Mouse (Mus musculus) intestine, embryonic 16.5 days (tissue): Measurements from ENCODE around the gene Parg. TPM values are rescaled to one million over a fixed set of nuclear protein-coding genes. Genes with fewer than 3 reads are reported as not detected.

ENCODE experiments used
- ATAC-seq: fragments of 200-750 bp; cut with Nextera tagmentation; 2 replicates; pipeline ENCODE4 v1.8.0; 2017; ENCODE audit warnings: moderate TSS enrichment, moderate library complexity
- H3K27ac ChIP-seq: fragments of 300-500 bp; sonication (generic); 2 replicates; pipeline ENCODE4 v1.5.1; 2014; ENCODE audit warnings: mild to moderate bottlenecking, low read length
- H3K27me3 ChIP-seq: fragments of 300-500 bp; sonication (generic); replicated peaks from 2 replicates; pipeline ENCODE4 v1.6.1; 2014; ENCODE audit warnings: low read length, control low read depth, mixed read lengths; ENCODE audit not compliant: control insufficient read depth, insufficient read depth
- H3K36me3 ChIP-seq: fragments of 300-500 bp; sonication (generic); 2 replicates; pipeline ENCODE4 v1.6.1; 2014; ENCODE audit warnings: low read length, control low read depth; ENCODE audit not compliant: control insufficient read depth, insufficient read depth
- H3K4me1 ChIP-seq: fragments of 300-500 bp; sonication (generic); 2 replicates; pipeline ENCODE4 v1.6.1; 2014; ENCODE audit warnings: low read length, control low read depth, mixed read lengths; ENCODE audit not compliant: control insufficient read depth, insufficient read depth
- H3K4me2 ChIP-seq: fragments of 300-500 bp; sonication (generic); 2 replicates; pipeline ENCODE4 v1.6.1; 2014; ENCODE audit warnings: low read depth, low read length, control low read depth
- H3K4me3 ChIP-seq: fragments of 300-500 bp; sonication (generic); 2 replicates; pipeline ENCODE4 v1.5.1; 2014; ENCODE audit warnings: mild to moderate bottlenecking, low read length
- H3K9ac ChIP-seq: fragments of 300-500 bp; sonication (generic); 2 replicates; pipeline ENCODE4 v1.6.1; 2014; ENCODE audit warnings: low read depth, low read length
- H3K9me3 ChIP-seq: fragments of 300-500 bp; sonication (generic); 2 replicates; pipeline ENCODE4 v1.6.1; 2016; ENCODE audit warnings: low read length, control low read depth; ENCODE audit not compliant: control insufficient read depth
- WGBS: fragments of 180-500 bp; shearing (Covaris S2); extraction: QIAGEN DNeasy Blood & Tissue Kit; methylation state at CpG from one replicate; pipeline ENCODE4 v1.1.7; 2014; 5-methylcytosine and 5-hydroxymethylcytosine counted together
- polyA plus RNA-seq: library from polyadenylated mRNA; unstranded; fragments of >200 nt; fragmentation: Nextera tagmentation; extraction: Ambion mirVana; gene quantifications from 2 replicates; pipeline ENCODE4 v1.2.1, GENCODE M21; 2015

Gene Parg
- polyA plus RNA-seq = 24.7 and 28.2 TPM in 2 replicates

DNA sequence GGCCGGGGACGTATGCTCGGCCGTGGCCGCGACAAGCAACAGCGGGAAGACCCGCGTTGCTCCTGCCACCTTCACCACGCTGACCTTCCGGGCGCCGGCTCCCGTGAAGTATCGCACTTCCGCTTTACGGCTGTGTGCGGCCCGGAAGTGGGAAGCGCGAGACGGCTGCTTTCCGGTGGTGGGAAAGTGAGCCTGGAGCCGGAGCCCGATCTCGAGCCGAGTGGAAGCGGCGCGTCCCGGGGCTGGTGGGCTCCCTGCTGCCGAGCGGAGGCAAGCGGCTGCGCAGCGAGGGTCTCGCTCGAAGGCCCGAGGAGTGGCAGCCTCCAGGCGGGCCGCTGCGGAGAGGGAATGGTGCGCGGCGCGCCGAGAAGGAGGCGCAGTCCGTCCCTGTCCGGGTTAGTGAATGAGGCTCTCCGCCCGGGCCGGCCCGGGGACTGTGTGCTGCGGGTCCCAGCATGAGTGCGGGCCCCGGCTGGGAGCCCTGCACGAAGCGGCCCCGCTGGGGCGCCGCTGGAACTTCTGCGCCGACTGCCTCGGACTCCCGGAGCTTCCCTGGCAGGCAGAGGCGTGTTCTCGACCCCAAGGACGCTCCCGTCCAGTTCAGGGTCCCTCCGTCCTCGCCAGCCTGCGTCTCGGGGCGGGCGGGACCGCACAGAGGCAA lies at the start of gene Parg, which contains the start of gene Timm23:
TSS of gene Parg (plus strand) at position 159 of the 661 bp plus-strand sequence.
TSS of gene Timm23 (minus strand) at position 108 of the 661 bp plus-strand sequence.
- Histone ChIP-seq H3K36me3 (peaks cover 11% of the 10 kb centered on the region), H3K27me3 (no peaks in the 10 kb centered on the region), H3K27ac (peak within 1 kb of the TSS; percentile 79), H3K9me3 (no peaks in the 10 kb centered on the region), H3K4me2 (peak within 1 kb of the TSS; percentile 88), H3K4me1 (peaks cover 15% of the 10 kb centered on the region), H3K9ac (peak within 1 kb of the TSS; percentile 95), H3K4me3 (peak within 1 kb of the TSS; percentile 100)
- ATAC-seq = peak; percentile 96
- WGBS = under 1% methylated on average over 75 of the region's 77 CpGs

DNA sequence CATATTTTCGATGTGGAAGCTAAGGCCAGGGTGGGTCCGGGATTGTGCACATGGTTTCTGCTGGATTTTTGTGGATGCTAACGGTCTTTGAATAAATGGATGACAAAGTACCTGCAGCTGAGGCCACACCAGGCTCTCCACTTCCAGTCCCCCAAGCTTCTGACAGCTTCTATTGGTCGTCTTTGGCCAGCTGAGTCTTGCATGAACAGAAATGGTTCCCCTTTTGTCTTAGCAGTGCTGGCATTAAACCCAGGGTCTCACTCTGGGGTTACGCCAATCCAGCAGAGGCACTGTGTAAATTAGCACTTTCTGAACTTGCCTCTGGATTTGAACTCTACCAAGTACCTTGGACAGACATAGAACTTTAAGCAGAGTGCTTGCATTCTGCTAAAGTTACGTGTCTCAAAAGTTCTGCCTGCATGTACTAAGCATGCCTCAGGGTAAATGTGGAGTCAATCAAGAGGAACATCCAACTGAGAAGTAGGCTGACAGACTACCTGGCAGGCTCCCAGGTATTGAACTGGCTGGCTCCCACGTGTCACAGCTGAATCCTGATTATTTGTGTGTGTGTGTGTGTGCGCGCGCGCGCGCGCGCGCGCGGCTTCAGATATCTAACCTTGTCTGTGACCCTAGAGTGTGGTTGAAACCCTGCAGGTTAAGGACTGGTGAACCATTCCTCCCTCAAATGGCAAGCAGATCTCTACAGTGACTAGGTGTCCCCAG lies 49.3 kb upstream of the Parg start:
- H3K27ac ChIP-seq = no peak overlapping the region
- H3K4me3 ChIP-seq = no peak overlapping the region
- no peak overlapping the region for H3K4me2 ChIP-seq
- no peaks in the 10 kb centered on the region for H3K36me3 ChIP-seq
- H3K9me3 ChIP-seq = no peaks in the 10 kb centered on the region
- H3K4me1 ChIP-seq = no peaks in the 10 kb centered on the region
- no peak for ATAC-seq
- H3K27me3 ChIP-seq = no peaks in the 10 kb centered on the region
- WGBS = 91% methylated on average over 18 of the region's 18 CpGs
- H3K9ac ChIP-seq = no peak overlapping the region

DNA sequence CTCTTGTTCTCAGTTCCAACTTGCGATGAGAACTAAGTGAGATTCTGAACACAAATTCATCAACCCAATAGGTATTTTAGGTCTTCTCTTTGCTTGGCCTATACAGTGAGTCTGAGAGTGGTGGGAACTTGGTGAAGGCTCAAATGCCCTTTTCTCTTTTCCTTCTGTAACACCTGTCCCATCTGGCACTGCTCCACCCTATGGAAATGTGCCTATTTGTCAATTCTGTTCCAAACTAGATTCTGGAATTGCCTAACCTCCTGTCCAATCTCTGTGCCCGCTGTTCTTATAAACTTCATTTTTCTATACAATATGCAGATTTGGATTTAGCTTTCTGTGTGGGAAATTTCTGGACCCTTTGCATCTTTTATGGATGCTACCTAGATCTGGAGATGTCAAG lies 48.6 kb upstream of the Parg start:
- WGBS = 93% methylated on average over 2 of the region's 2 CpGs

GRCm38 (mm10) chr14:32154758-32155157 lies 47.0 kb upstream of the Parg start:
- Histone ChIP-seq H3K4me1 (no peaks in the 10 kb centered on the region), H3K9me3 (no peaks in the 10 kb centered on the region), H3K4me3 (no peak overlapping the region), H3K27me3 (no peaks in the 10 kb centered on the region), H3K27ac (no peak overlapping the region), H3K36me3 (no peaks in the 10 kb centered on the region), H3K4me2 (no peak overlapping the region), H3K9ac (no peak overlapping the region)
- no peak for ATAC-seq
- WGBS = 85% methylated on average over 6 of the region's 6 CpGs

More for the DNA sequence above, 48.6 kb upstream of the Parg start:
- H3K36me3 ChIP-seq = no peaks in the 10 kb centered on the region
- no peak overlapping the region for H3K9ac ChIP-seq
- no peak overlapping the region for H3K27ac ChIP-seq
- ATAC-seq = no peak
- no peak overlapping the region for H3K4me2 ChIP-seq
- no peaks in the 10 kb centered on the region for H3K27me3 ChIP-seq
- no peak overlapping the region for H3K4me3 ChIP-seq
- H3K9me3 ChIP-seq = no peaks in the 10 kb centered on the region
- no peaks in the 10 kb centered on the region for H3K4me1 ChIP-seq

DNA sequence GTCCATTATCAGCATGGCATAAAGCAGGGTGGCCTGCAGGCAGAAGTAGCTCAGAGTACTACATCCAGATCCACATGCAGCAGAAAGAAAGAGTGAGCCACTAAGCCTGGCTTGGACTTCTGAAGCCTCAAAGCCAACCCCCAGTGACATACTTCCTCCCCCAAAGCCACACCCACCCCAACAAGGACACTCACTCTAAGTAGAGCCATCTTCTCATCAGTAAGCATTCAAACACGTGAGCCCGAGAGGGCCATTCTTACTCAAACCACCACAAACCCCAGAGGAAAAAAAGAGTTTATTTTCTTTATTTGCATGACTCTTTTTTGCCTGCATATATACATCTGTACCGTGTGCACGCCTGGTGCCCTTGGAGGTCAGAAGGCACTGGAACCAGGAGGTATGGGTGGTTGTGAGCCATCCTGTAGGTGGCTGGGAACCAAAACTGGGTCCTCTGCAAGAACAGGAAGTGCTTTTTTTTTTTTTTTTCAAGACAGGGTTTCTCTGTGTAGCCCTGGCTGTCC lies 42.5 kb upstream of the Parg start:
- Histone ChIP-seq H3K27me3 (no peaks in the 10 kb centered on the region), H3K9me3 (no peaks in the 10 kb centered on the region), H3K4me2 (peak overlapping the region; percentile 57), H3K4me1 (peaks cover 19% of the 10 kb centered on the region), H3K36me3 (no peaks in the 10 kb centered on the region), H3K9ac (peak overlapping the region; percentile 65), H3K4me3 (peak overlapping the region; percentile 90), H3K27ac (peak overlapping the region; percentile 63)
- ATAC-seq = peak; percentile 7; the same call in 1 of the 2 replicates
- WGBS = 37% methylated on average over 4 of the region's 4 CpGs

DNA sequence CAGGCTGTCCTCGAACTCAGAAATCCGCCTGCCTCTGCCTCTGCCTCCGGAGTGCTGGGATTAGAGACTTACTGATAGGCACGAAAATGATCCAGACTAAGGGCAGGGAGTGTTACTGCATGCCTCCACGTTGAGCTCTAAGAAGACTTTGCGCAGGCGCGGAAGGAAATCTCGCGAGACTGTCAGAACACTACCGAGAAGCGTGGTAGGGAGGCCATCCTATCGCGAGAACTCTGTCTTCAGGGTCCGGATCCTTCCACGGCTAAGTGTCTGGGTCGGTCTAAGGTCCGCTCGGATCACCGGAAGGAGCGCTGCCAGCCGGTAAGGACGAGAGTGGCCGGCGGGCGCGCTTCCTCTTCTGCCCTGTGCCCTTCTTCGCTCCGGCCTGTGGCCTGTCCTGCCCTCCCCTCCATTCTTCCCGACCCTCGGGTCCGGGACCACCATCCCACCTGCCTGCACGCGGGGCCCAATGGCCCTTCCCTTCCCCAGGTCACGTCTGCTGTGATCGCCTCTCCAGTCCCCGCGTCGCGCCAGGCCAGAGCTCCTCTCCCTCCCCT lies 42.0 kb upstream of the Parg start, which contains the start of gene Ncoa4:
TSS of gene Ncoa4 (plus strand) at position 176 of the 557 bp plus-strand sequence.
- peak within 1 kb of the TSS; percentile 94 for H3K27ac ChIP-seq
- under 1% methylated on average over 40 of the region's 40 CpGs for WGBS

DNA sequence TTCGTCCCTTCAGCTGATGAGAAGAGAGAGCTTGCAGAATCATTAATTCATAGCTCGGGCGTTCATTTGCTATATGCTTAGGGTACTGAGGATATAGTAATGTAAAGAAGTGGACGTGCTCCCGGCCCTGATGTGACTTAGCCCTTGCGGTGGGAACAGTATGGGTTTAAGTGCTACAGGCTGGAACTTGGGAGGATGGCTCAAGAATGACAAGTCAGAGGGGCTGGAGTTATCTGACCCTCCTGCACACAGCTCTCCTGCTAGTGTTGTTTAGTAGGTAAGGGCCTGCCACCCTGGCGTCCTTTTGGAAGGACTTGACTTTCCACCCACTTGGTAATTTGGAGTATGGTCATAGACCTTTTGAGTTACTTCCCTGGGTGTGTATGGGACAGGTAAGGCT lies 41.2 kb upstream of the Parg start:
- no peaks in the 10 kb centered on the region for H3K27me3 ChIP-seq
- peak overlapping the region; percentile 78 for H3K4me2 ChIP-seq
- peak overlapping the region; percentile 95 for H3K9ac ChIP-seq
- 0 out of 2 replicates have a peak, but pooled peaks have one; percentile 6 for ATAC-seq
- peak overlapping the region; percentile 94 for H3K27ac ChIP-seq
- H3K36me3 ChIP-seq = no peaks in the 10 kb centered on the region
- no peaks in the 10 kb centered on the region for H3K9me3 ChIP-seq
- H3K4me1 ChIP-seq = peaks cover 19% of the 10 kb centered on the region
- 23% methylated on average over 7 of the region's 7 CpGs for WGBS
- peak overlapping the region; percentile 90 for H3K4me3 ChIP-seq

More for the DNA sequence above, 42.0 kb upstream of the Parg start, which contains the start of gene Ncoa4:
- Histone ChIP-seq H3K4me3 (peak within 1 kb of the TSS; percentile 90), H3K36me3 (no peaks in the 10 kb centered on the region), H3K27me3 (no peaks in the 10 kb centered on the region), H3K9me3 (no peaks in the 10 kb centered on the region), H3K4me1 (peaks cover 19% of the 10 kb centered on the region), H3K4me2 (peak within 1 kb of the TSS; percentile 78), H3K9ac (peak within 1 kb of the TSS; percentile 95)
- peak; percentile 91 for ATAC-seq

- H3K4me3 ChIP-seq = peak overlapping the region; percentile 90
- H3K4me1 ChIP-seq = peaks cover 19% of the 10 kb centered on the region
- ATAC-seq = peak; percentile 57
- no peaks in the 10 kb centered on the region for H3K27me3 ChIP-seq
- H3K27ac ChIP-seq = peak overlapping the region; percentile 94
- no peaks in the 10 kb centered on the region for H3K36me3 ChIP-seq
- 57% methylated on average over 12 of the region's 12 CpGs for WGBS
- peak overlapping the region; percentile 57 for H3K9ac ChIP-seq
- peak overlapping the region; percentile 78 for H3K4me2 ChIP-seq
- no peaks in the 10 kb centered on the region for H3K9me3 ChIP-seq
Measured at GRCm38 (mm10) chr14:32161090-32161885, 40.5 kb upstream of the Parg start.
